Mouse (Mus musculus): ENCODE results near the gene Nav2.

GRCm38 (mm10) chr7:49152297-49152696 is 243.8 kb downstream of the Nav2 start:
- no peak for TF ChIP-seq POLR2A (IDR thresholded peaks at IDR 0.05; ENCODE audit: borderline replicate concordance, extremely low read depth, insufficient read depth, insufficient read length, poor library complexity, severe bottlenecking)
- TF ChIP-seq CTCF (IDR thresholded peaks at IDR 0.05; ENCODE audit: borderline replicate concordance, extremely low read depth, insufficient read depth, insufficient read length): no peak
